Mouse (Mus musculus) CH12.LX (cell line): ENCODE measurements around the gene Bean1. TPM values are rescaled to one million over a fixed set of nuclear protein-coding genes. Genes with fewer than 3 reads are reported as not detected.

ENCODE experiments used
- DNase-seq: peaks from one replicate; pipeline ENCODE4 v3.0.0-alpha.2; 2013; ENCODE audit errors: extremely low read depth
- H3K27ac ChIP-seq: 2 replicates; pipeline ENCODE4 v1.5.1; 2012; ENCODE audit warnings: low read depth, mild to moderate bottlenecking, control low read depth, moderate library complexity; ENCODE audit not compliant: insufficient read depth
- H3K27me3 ChIP-seq: replicated peaks from 2 replicates; pipeline ENCODE3; 2012; ENCODE audit warnings: inconsistent platforms
- H3K36me3 ChIP-seq, 2 experiments: replicated peaks in 1 of 2; 2 replicates each; pipeline versions ENCODE3 to v1.6.1; 2012; ENCODE audit warnings: inconsistent platforms in 1 of 2, low read length in 1 of 2, mild to moderate bottlenecking in 1 of 2, mixed read lengths in 1 of 2, moderate library complexity in 1 of 2; ENCODE audit not compliant: control insufficient read depth in 1 of 2, insufficient read depth in 1 of 2
- H3K4me1 ChIP-seq, 2 experiments: 2 replicates each; pipeline ENCODE4 v1.6.1; 2012; ENCODE audit warnings: inconsistent platforms in 1 of 2, moderate library complexity in 1 of 2; ENCODE audit not compliant: insufficient read depth in 2 of 2, control insufficient read depth in 1 of 2
- H3K4me2 ChIP-seq: 2 replicates; pipeline ENCODE4 v1.6.1; 2012; ENCODE audit warnings: low read depth, mild to moderate bottlenecking, control low read depth; ENCODE audit not compliant: poor library complexity, insufficient read depth, severe bottlenecking
- H3K4me3 ChIP-seq, 3 experiments: fragments of 150-350 bp in 1 of 3; sonication (generic) in 1 of 3; replicated peaks in 1 of 3; 2 replicates each; pipeline versions ENCODE3 to v1.5.1; 2011 to 2012; ENCODE audit warnings: low read depth in 2 of 3, low read length in 2 of 3, mild to moderate bottlenecking in 2 of 3, moderate library complexity in 2 of 3, control low read depth in 1 of 3, improper control_type of control experiment in 1 of 3, inconsistent platforms in 1 of 3, mixed read lengths in 1 of 3; ENCODE audit not compliant: poor library complexity in 1 of 3
- H3K79me2 ChIP-seq: replicated peaks from 2 replicates; pipeline ENCODE4 v1.6.1; 2012; ENCODE audit warnings: mild to moderate bottlenecking, moderate library complexity; ENCODE audit not compliant: control insufficient read depth, poor library complexity, insufficient read depth, severe bottlenecking; ENCODE audit errors: extremely low read depth
- H3K9ac ChIP-seq: 2 replicates; pipeline ENCODE4 v1.6.1; 2012; ENCODE audit warnings: low read depth, mild to moderate bottlenecking, control low read depth, moderate library complexity; ENCODE audit not compliant: insufficient read depth
- H3K9me3 ChIP-seq: replicated peaks from 2 replicates; pipeline ENCODE3; 2012; ENCODE audit warnings: low read length, inconsistent platforms, mixed read lengths
- BHLHE40 ChIP-seq: IDR thresholded peaks from 2 replicates; pipeline ENCODE4 v1.6.1; 2011; ENCODE audit warnings: mild to moderate bottlenecking, low read depth, low read length, improper control_type of control experiment
- CHD1 ChIP-seq: IDR thresholded peaks from 2 replicates; pipeline ENCODE4 v1.6.1; 2012; ENCODE audit warnings: low read depth, low read length, improper control_type of control experiment, inconsistent platforms
- CHD2 ChIP-seq: IDR thresholded peaks from 2 replicates; pipeline ENCODE4 v1.6.1; 2011; ENCODE audit warnings: low read length, improper control_type of control experiment
- CTCF ChIP-seq, 2 experiments: IDR thresholded peaks in 1 of 2; conservative IDR thresholded peaks in 1 of 2; 2 replicates each; pipeline ENCODE4 v1.5.1; 2011 to 2012; ENCODE audit warnings: low read depth in 2 of 2, low read length in 2 of 2, improper control_type of control experiment in 1 of 2, inconsistent platforms in 1 of 2, mild to moderate bottlenecking in 1 of 2, moderate library complexity in 1 of 2
- E2F4 ChIP-seq: IDR thresholded peaks from 2 replicates; pipeline ENCODE4 v1.6.1; 2011; ENCODE audit warnings: low read depth, low read length, improper control_type of control experiment; ENCODE audit not compliant: insufficient replicate concordance
- EP300 ChIP-seq: IDR thresholded peaks from 2 replicates; pipeline ENCODE4 v1.6.1; 2011; ENCODE audit warnings: low read length, improper control_type of control experiment
- GABPA ChIP-seq: IDR thresholded peaks from 2 replicates; pipeline ENCODE4 v1.6.1; 2012; ENCODE audit warnings: low read depth, low read length, improper control_type of control experiment, inconsistent platforms; ENCODE audit not compliant: insufficient replicate concordance
- IRF4 ChIP-seq: IDR thresholded peaks from 2 replicates; pipeline ENCODE4 v1.6.1; 2014; ENCODE audit warnings: low read depth, mild to moderate bottlenecking, inconsistent platforms, low read length, improper control_type of control experiment
- MAFK ChIP-seq: IDR thresholded peaks from 2 replicates; pipeline ENCODE4 v1.6.1; 2011; ENCODE audit warnings: low read length, improper control_type of control experiment; ENCODE audit not compliant: insufficient replicate concordance
- MAX ChIP-seq: IDR thresholded peaks from 2 replicates; pipeline ENCODE4 v1.6.1; 2011; ENCODE audit warnings: low read length, improper control_type of control experiment
- MXI1 ChIP-seq: IDR thresholded peaks from 2 replicates; pipeline ENCODE4 v1.6.1; 2011; ENCODE audit warnings: mild to moderate bottlenecking, low read depth, low read length, improper control_type of control experiment
- MYC ChIP-seq: IDR thresholded peaks from 2 replicates; pipeline ENCODE4 v1.6.1; 2011; ENCODE audit warnings: low read depth, mild to moderate bottlenecking, improper control_type of control experiment, low read length
- NELFE ChIP-seq: IDR thresholded peaks from 2 replicates; pipeline ENCODE4 v1.6.1; 2011; ENCODE audit warnings: low read depth, low read length, improper control_type of control experiment
- POLR2AphosphoS2 ChIP-seq: IDR thresholded peaks from 2 replicates; pipeline ENCODE4 v1.6.1; 2011; ENCODE audit warnings: low read depth, low read length, improper control_type of control experiment
- RAD21 ChIP-seq: IDR thresholded peaks from 2 replicates; pipeline ENCODE4 v1.6.1; 2011; ENCODE audit warnings: low read depth, mild to moderate bottlenecking, low read length, improper control_type of control experiment, moderate library complexity
- RCOR1 ChIP-seq: conservative IDR thresholded peaks from 2 replicates; pipeline ENCODE4 v1.6.1; 2012; ENCODE audit warnings: low read depth, mild to moderate bottlenecking, inconsistent platforms, low read length, improper control_type of control experiment
- TBP ChIP-seq: conservative IDR thresholded peaks from 2 replicates; pipeline ENCODE4 v1.6.1; 2011; ENCODE audit warnings: low read depth, low read length, improper control_type of control experiment
- TCF12 ChIP-seq: IDR thresholded peaks from 2 replicates; pipeline ENCODE4 v1.6.1; 2014; ENCODE audit warnings: low read depth, mild to moderate bottlenecking, inconsistent platforms, low read length, improper control_type of control experiment
- UBTF ChIP-seq: IDR thresholded peaks from 2 replicates; pipeline ENCODE4 v1.6.1; 2012; ENCODE audit warnings: low read depth, mild to moderate bottlenecking, inconsistent platforms, low read length, improper control_type of control experiment, moderate library complexity
- ZC3H11A ChIP-seq: IDR thresholded peaks from 2 replicates; pipeline ENCODE4 v1.6.1; 2012; ENCODE audit warnings: low read depth, mild to moderate bottlenecking, inconsistent platforms, low read length, improper control_type of control experiment
- ZKSCAN1 ChIP-seq: IDR thresholded peaks from 2 replicates; pipeline ENCODE4 v1.6.1; 2012; ENCODE audit warnings: low read depth, inconsistent platforms, low read length, improper control_type of control experiment, borderline replicate concordance
- ZNF384 ChIP-seq: IDR thresholded peaks from 2 replicates; pipeline ENCODE4 v1.6.1; 2012; ENCODE audit warnings: low read depth, low read length, improper control_type of control experiment, inconsistent platforms
- dilution Hi-C: fragments of 300-500 bp; cut with MboI; formaldehyde crosslinking; loops from 2 replicates; pipeline ENCODE4 v1.14.3; 2020; ENCODE audit warnings: low sequenced_read_pairs; ENCODE audit not compliant: extremely low pct_unique_long_range_greater_than_20kb, extremely low pct_ligation_motif_present
- in situ Hi-C: fragments of 300-500 bp; cut with MboI; formaldehyde crosslinking; loops from 3 replicates; pipeline ENCODE4 v1.14.3; 2019; ENCODE audit warnings: low sequenced_read_pairs, low pct_ligation_motif_present, low pct_unique_long_range_greater_than_20kb, mixed read lengths
- polyA plus RNA-seq: library from polyadenylated mRNA; unstranded; fragments of >175 nt; gene quantifications from 2 replicates; pipeline ENCODE4 v1.2.1, GENCODE M21; 2012; ENCODE audit warnings: low read depth; ENCODE audit not compliant: insufficient read length
- total RNA-seq, 2 experiments: library from RNA; depleted of rRNA; stranded (reverse); fragments of 300-350 nt in 1 of 2; fragments of >200 nt in 1 of 2; gene quantifications; 2 replicates each; pipeline ENCODE4 v1.2.3; 2012 to 2014

Bean1 gene
- total and polyA plus RNA-seq, 3 experiments: not detected

DNA sequence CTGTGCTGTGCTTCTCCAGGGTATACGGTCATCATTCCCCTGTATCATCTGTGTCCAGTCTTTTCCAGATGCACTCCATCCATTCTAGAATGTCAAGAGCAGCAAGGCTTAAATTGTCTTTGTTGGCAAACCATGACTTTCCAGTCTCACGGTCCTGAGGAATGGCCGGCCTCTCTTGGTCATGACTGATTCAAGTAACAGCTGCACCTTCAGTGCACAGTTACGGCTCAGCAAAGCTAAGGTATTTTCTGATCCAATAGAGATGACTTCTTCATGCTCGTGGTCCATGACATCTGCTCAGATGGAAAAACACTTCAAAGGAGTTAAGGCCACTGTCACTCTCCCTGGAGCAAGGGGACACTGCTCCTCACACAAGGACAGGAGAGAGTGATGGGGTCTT, 56.8 kb downstream of the Bean1 start:
- no peak overlapping the region for H3K4me2 ChIP-seq
- no peaks in the 10 kb centered on the region for H3K4me1 ChIP-seq
- no peak overlapping the region for H3K27ac ChIP-seq
- no peak for DNase-seq
- no peaks in the 10 kb centered on the region for H3K79me2 ChIP-seq
- TF ChIP-seq CTCF (conservative IDR thresholded peaks at IDR 0.05 in 1 of 2, IDR thresholded peaks at IDR 0.05 in 1 of 2; ENCODE audit: low read depth in 2 of 2, low read length in 2 of 2): no peak
- no peak for TF ChIP-seq TBP
- TF ChIP-seq MYC: no peak
- no peak for TF ChIP-seq MAFK
- TF ChIP-seq MAX: no peak
- TF ChIP-seq ZC3H11A: no peak
- TF ChIP-seq GABPA: no peak
- no peak for TF ChIP-seq CHD1
- TF ChIP-seq E2F4: no peak
- in situ Hi-C loops (no loop called here), dilution Hi-C loops (no loop called here)
- H3K36me3 ChIP-seq: peaks cover 48 to 60% of the 10 kb centered on the region in 2 experiments
- no peak overlapping the region for H3K4me3 ChIP-seq
- H3K9ac ChIP-seq: no peak overlapping the region
- no peaks in the 10 kb centered on the region for H3K9me3 ChIP-seq
- H3K27me3 ChIP-seq: no peaks in the 10 kb centered on the region

- in situ Hi-C loops (no loop called here), dilution Hi-C loops (no loop called here)
- Histone ChIP-seq H3K4me1 (peaks cover 3 to 11% of the 10 kb centered on the region in 2 experiments; a peak in 2 of 4 replicates), H3K79me2 (no peaks in the 10 kb centered on the region), H3K36me3 (peaks cover 69 to 88% of the 10 kb centered on the region in 2 experiments), H3K27ac (no peak overlapping the region), H3K4me2 (no peak overlapping the region), H3K9me3 (no peaks in the 10 kb centered on the region), H3K9ac (no peak overlapping the region), H3K27me3 (no peaks in the 10 kb centered on the region), H3K4me3 (no peak overlapping the region)
- TF ChIP-seq CHD2 (no peak), IRF4 (no peak), MXI1 (no peak), RAD21 (no peak), BHLHE40 (no peak), EP300 (no peak), ZKSCAN1 (no peak), NELFE (no peak), CTCF (conservative IDR thresholded peaks at IDR 0.05 in 1 of 2, IDR thresholded peaks at IDR 0.05 in 1 of 2; ENCODE audit: low read depth in 2 of 2, low read length in 2 of 2) (no peak), UBTF (no peak), RCOR1 (no peak), POLR2AphosphoS2 (no peak), TCF12 (no peak), ZNF384 (no peak)
- no peak for DNase-seq
Observed at GRCm38 (mm10) chr8:104230377-104230776, 60.1 kb downstream of the Bean1 start.
